Mouse (Mus musculus): ENCODE data around the gene Rps27. TPM values are rescaled to one million over a fixed set of nuclear protein-coding genes. Genes with fewer than 3 reads are reported as not detected.

Gene Rps27
- polyA plus RNA-seq, 1 experiment, result 28.1 TPM

DNA sequence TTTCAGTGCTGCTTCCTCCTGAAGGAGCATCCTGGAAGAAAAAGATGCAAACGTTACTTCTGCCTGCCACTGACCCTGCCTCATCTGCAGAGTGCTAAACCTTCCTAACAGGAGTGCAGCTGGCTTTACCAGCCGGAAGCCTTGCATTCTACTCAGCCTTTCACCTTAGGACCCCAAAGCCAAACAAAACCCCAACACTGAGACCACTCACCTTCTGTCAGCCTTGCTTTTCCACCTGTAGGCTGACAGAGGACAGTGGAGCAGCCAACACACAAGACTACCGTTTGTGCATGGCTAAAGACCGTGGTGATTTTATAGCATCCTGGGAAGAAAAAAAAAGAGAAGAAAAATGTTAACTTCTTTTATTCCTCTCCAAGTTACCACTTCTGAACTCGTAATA lies 728 bp downstream of the Rps27 start:
- H3K36me3 ChIP-seq (ENCODE audit: control insufficient read depth, insufficient read depth, low read length, poor library complexity, severe bottlenecking), result peaks cover 49% of the 10 kb centered on the region
- H3K9me3 ChIP-seq (replicated peaks; ENCODE audit: control insufficient read depth, insufficient read depth, low read length, poor library complexity, severe bottlenecking), result no peaks in the 10 kb centered on the region
- no peaks in the 10 kb centered on the region for H3K27me3 ChIP-seq (ENCODE audit: control insufficient read depth, insufficient read depth, low read length, poor library complexity, severe bottlenecking)
- peak overlapping the region; percentile 93 for H3K9ac ChIP-seq (ENCODE audit: low read depth, poor library complexity, severe bottlenecking)
- TF ChIP-seq CTCF (IDR thresholded peaks at IDR 0.05; ENCODE audit: low read depth, low read length) (no peak), EP300 (IDR thresholded peaks at IDR 0.05; ENCODE audit: insufficient read depth, low read depth, low read length) (no peak)
- 0 out of 2 replicates have a peak overlapping the region, but pooled peaks have one; percentile 1 for H3K27ac ChIP-seq (ENCODE audit: insufficient read depth, low read length)
- H3K4me1 ChIP-seq (ENCODE audit: control insufficient read depth, insufficient read depth, low read length), result no peaks in the 10 kb centered on the region
- peak overlapping the region; percentile 93 for H3K4me3 ChIP-seq (ENCODE audit: low read depth, low read length)

DNA sequence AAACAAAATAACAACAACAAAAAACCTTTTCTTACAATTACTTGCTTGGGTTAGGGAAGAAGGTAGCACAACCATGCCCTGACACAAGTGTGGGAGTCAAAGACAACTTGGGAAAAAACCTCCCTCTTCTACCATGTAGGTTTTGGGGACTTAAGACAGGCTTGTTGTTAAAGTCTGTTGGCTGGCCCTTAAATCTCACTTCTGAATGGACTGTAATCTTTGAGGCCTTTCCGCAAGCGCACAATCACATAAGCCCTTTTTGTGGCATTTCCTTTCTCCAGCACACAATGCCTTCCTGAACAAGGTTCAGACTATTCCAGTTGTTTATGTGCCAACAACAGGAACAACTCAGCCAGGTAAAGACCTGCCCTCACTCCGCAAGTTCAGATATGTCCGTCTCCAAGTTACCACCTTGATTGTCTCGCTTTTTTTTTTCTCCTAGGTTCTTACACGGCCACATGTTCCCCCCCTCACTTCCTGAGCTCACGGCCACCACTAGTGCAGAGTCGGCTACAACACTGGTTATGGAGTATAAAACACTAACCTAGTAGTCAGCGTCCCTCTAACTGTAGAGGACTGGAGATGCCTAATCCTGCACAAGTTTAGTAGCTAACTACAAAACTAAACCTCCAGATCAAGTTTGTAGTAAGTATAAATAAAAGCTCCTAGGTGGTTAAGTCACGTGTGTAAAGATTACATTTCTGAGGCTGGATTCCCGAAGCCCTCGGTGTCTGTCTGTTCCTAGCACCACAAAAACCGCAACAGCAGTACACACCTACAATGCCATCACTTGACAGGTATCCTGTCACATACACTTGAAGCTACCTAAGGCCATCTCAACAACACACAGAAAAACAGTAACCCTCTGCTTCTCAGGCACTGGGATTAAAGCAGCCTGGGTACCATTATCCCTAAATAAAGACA lies 1.7 kb downstream of the Rps27 start:
- Histone ChIP-seq H3K4me1 (ENCODE audit: control insufficient read depth, insufficient read depth, low read length) (no peaks in the 10 kb centered on the region), H3K27me3 (ENCODE audit: control insufficient read depth, insufficient read depth, low read length, poor library complexity, severe bottlenecking) (no peaks in the 10 kb centered on the region), H3K27ac (ENCODE audit: insufficient read depth, low read length) (peak overlapping the region; percentile 72), H3K9me3 (replicated peaks; ENCODE audit: control insufficient read depth, insufficient read depth, low read length, poor library complexity, severe bottlenecking) (no peaks in the 10 kb centered on the region), H3K36me3 (ENCODE audit: control insufficient read depth, insufficient read depth, low read length, poor library complexity, severe bottlenecking) (peaks cover 49% of the 10 kb centered on the region), H3K9ac (ENCODE audit: low read depth, poor library complexity, severe bottlenecking) (peak overlapping the region; percentile 93), H3K4me3 (ENCODE audit: low read depth, low read length) (peak overlapping the region; percentile 63)
- TF ChIP-seq POLR2A (IDR thresholded peaks at IDR 0.05; ENCODE audit: insufficient read depth, low read length) (no peak), EP300 (IDR thresholded peaks at IDR 0.05; ENCODE audit: insufficient read depth, low read depth, low read length) (no peak)

DNA sequence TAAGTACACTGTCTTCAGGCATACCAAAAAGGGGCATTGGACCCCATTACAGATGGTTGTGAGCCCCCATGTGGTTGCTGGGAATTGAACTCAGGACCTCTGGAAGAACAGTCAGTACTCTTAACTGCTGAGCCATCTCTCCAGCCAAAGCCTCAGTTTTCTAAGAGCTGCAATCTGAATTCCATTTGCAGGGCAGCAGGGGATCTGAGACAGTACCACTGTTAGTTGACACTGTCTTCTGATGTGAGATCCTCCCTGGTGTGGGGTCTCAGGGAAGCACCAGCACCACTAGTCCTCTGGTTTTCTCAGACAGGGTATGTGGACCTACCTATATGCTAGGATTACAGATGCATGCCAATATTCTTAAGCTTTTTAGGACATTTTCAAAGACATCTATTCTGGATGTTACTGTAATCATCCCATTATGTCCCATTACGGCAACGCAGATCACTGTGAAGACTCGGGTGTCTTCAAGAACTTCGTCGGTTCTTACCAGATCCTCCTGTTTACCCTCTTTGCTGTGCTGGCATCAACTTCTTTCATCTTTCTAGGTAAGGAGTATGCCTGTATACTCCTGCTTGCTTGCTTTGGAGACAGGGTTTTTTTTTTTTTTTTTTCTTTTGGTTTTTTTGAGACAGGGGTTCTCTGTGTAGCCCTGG lies 3.4 kb downstream of the Rps27 start:
- Histone ChIP-seq H3K9ac (ENCODE audit: low read depth, poor library complexity, severe bottlenecking) (0 out of 2 replicates have a peak overlapping the region, but pooled peaks have one; percentile 34), H3K4me3 (ENCODE audit: low read depth, low read length) (no peak overlapping the region), H3K36me3 (ENCODE audit: control insufficient read depth, insufficient read depth, low read length, poor library complexity, severe bottlenecking) (peaks cover 49% of the 10 kb centered on the region), H3K4me1 (ENCODE audit: control insufficient read depth, insufficient read depth, low read length) (no peaks in the 10 kb centered on the region), H3K27me3 (ENCODE audit: control insufficient read depth, insufficient read depth, low read length, poor library complexity, severe bottlenecking) (no peaks in the 10 kb centered on the region), H3K9me3 (replicated peaks; ENCODE audit: control insufficient read depth, insufficient read depth, low read length, poor library complexity, severe bottlenecking) (no peaks in the 10 kb centered on the region), H3K27ac (ENCODE audit: insufficient read depth, low read length) (peak overlapping the region; percentile 26; the same call in 1 of the 2 replicates)
- TF ChIP-seq POLR2A (IDR thresholded peaks at IDR 0.05; ENCODE audit: insufficient read depth, low read length) (no peak), CTCF (IDR thresholded peaks at IDR 0.05; ENCODE audit: low read depth, low read length) (no peak), EP300 (IDR thresholded peaks at IDR 0.05; ENCODE audit: insufficient read depth, low read depth, low read length) (no peak)

DNA sequence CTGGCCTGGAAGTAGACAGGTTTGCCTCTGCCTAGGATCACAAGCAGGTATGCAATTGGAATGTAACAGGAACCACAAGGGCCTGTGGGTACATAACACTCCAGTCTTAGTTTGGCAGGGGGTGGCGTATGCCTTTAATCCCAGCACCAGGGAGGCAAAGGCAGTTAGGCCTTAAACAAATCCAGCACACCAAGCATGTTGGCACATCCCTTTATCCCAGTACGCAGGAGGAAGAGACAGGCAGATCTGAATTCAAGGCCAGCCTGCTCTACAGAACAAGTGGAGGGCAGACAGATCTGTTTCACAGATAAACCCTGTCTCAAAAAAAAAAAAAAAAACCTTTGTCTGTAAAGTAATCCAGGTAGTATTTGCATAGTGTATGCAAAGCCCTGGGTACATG lies 4.8 kb downstream of the Rps27 start:
- peaks cover 49% of the 10 kb centered on the region for H3K36me3 ChIP-seq (ENCODE audit: control insufficient read depth, insufficient read depth, low read length, poor library complexity, severe bottlenecking)
- H3K4me1 ChIP-seq (ENCODE audit: control insufficient read depth, insufficient read depth, low read length), result no peaks in the 10 kb centered on the region
- no peak overlapping the region for H3K4me3 ChIP-seq (ENCODE audit: low read depth, low read length)
- H3K27ac ChIP-seq (ENCODE audit: insufficient read depth, low read length), result no peak overlapping the region
- H3K27me3 ChIP-seq (ENCODE audit: control insufficient read depth, insufficient read depth, low read length, poor library complexity, severe bottlenecking), result no peaks in the 10 kb centered on the region
- no peak overlapping the region for H3K9ac ChIP-seq (ENCODE audit: low read depth, poor library complexity, severe bottlenecking)
- H3K9me3 ChIP-seq (replicated peaks; ENCODE audit: control insufficient read depth, insufficient read depth, low read length, poor library complexity, severe bottlenecking), result no peaks in the 10 kb centered on the region
- TF ChIP-seq CTCF (IDR thresholded peaks at IDR 0.05; ENCODE audit: low read depth, low read length) (no peak), EP300 (IDR thresholded peaks at IDR 0.05; ENCODE audit: insufficient read depth, low read depth, low read length) (no peak), POLR2A (IDR thresholded peaks at IDR 0.05; ENCODE audit: insufficient read depth, low read length) (no peak)

DNA sequence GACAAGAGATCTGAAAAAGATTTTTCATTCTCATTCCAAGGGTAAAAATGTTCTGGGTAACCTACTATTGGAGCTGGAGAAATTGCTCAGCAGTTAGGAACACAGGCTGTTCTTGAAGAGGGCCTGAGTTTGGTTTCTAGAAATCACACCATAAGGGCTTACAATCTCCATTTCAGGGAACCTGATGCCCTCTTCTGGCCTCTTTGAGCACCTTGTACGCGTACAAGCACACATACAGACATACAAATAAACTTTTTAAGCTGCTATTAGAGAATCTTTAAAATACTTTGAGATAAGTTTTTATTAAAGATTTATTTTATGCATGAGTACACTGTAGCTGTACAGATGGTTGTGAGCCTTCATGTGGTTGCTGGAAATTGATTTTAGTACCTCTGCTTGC lies 8.9 kb downstream of the Rps27 start:
- H3K4me3 ChIP-seq (ENCODE audit: low read depth, low read length), result no peak overlapping the region
- peaks cover 17% of the 10 kb centered on the region for H3K36me3 ChIP-seq (ENCODE audit: control insufficient read depth, insufficient read depth, low read length, poor library complexity, severe bottlenecking)
- no peaks in the 10 kb centered on the region for H3K9me3 ChIP-seq (replicated peaks; ENCODE audit: control insufficient read depth, insufficient read depth, low read length, poor library complexity, severe bottlenecking)
- H3K9ac ChIP-seq (ENCODE audit: low read depth, poor library complexity, severe bottlenecking), result no peak overlapping the region
- no peak overlapping the region for H3K27ac ChIP-seq (ENCODE audit: insufficient read depth, low read length)
- TF ChIP-seq EP300 (IDR thresholded peaks at IDR 0.05; ENCODE audit: insufficient read depth, low read depth, low read length), result no peak
- no peak for TF ChIP-seq POLR2A (IDR thresholded peaks at IDR 0.05; ENCODE audit: insufficient read depth, low read length)
- TF ChIP-seq CTCF (IDR thresholded peaks at IDR 0.05; ENCODE audit: low read depth, low read length), result no peak
- H3K4me1 ChIP-seq (ENCODE audit: control insufficient read depth, insufficient read depth, low read length), result no peaks in the 10 kb centered on the region
- no peaks in the 10 kb centered on the region for H3K27me3 ChIP-seq (ENCODE audit: control insufficient read depth, insufficient read depth, low read length, poor library complexity, severe bottlenecking)

DNA sequence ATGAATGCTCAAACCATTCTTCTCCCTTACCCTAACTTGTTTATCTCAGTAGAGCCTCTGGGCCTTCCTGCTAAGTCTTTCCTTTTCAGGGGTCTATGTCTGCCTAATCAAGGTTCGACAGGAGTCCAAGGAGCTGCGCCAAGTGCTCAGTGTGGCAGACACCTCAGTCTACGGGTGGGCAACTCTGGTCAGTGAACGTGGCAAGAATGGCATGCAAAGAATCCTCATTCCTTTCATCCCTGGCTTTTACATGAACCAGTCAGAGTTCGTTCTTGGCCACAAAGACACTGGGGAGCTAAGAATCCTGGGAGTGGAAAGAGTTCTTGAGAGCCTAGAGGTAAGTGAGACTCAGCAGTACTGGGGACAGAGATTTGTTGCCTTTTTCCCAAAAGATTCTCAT lies 9.8 kb downstream of the Rps27 start:
- H3K27me3 ChIP-seq (ENCODE audit: control insufficient read depth, insufficient read depth, low read length, poor library complexity, severe bottlenecking), result no peaks in the 10 kb centered on the region
- no peak for TF ChIP-seq POLR2A (IDR thresholded peaks at IDR 0.05; ENCODE audit: insufficient read depth, low read length)
- TF ChIP-seq EP300 (IDR thresholded peaks at IDR 0.05; ENCODE audit: insufficient read depth, low read depth, low read length), result no peak
- TF ChIP-seq CTCF (IDR thresholded peaks at IDR 0.05; ENCODE audit: low read depth, low read length), result no peak
- H3K9ac ChIP-seq (ENCODE audit: low read depth, poor library complexity, severe bottlenecking), result no peak overlapping the region
- no peak overlapping the region for H3K4me3 ChIP-seq (ENCODE audit: low read depth, low read length)
- no peaks in the 10 kb centered on the region for H3K9me3 ChIP-seq (replicated peaks; ENCODE audit: control insufficient read depth, insufficient read depth, low read length, poor library complexity, severe bottlenecking)
- H3K27ac ChIP-seq (ENCODE audit: insufficient read depth, low read length), result no peak overlapping the region
- H3K4me1 ChIP-seq (ENCODE audit: control insufficient read depth, insufficient read depth, low read length), result no peaks in the 10 kb centered on the region
- peaks cover 7% of the 10 kb centered on the region for H3K36me3 ChIP-seq (ENCODE audit: control insufficient read depth, insufficient read depth, low read length, poor library complexity, severe bottlenecking)
